Mouse (Mus musculus): ENCODE measurements around the gene Coch. TPM values are rescaled to one million over a fixed set of nuclear protein-coding genes. Genes with fewer than 3 reads are reported as not detected.

Gene Coch
- 0.03 and 0.28 TPM in 2 replicates for polyA plus RNA-seq (2012; rRNA removed)

DNA sequence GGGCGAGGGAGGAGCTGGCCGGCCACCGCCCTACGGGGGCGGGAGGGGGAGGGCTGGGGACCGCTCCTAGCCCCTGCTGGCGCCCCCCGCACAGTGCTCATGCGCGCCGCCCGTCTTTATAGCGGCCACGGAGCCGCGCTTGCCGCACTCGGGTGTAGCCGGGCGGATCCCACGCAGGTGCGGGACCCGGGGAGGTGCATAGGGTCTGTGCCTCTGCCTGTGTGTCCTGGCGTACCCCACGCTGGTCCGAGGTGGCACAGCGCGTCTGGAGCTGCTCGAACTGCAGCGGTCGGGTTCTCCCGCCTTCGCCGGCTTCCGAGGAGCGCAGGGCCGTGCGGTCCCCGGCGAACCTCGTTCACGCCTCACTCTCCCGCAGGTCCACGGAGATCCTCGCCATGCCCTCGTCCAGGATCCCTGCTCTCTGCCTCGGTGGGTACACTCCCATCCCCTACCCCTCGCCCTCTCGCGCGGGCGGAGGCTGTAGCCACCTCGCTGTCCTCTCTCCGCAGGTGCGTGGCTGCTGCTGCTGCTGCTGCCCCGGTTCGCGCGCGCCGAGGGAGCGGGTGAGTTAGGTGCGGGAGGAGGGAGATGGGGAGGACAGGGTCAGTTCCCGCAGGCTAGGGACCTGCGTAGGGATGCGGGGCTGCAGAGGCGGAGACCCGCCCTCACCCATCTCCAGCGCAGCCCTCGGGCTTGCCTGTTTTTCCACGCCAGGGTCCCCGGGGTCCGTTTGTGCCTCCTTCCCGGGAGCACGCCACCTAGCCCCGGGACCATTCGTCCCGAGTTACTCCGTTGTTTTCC is at the start of gene Coch:
Coch (plus strand) TSS at position 113 of the 801 bp plus-strand sequence.

Other genes with a start within 250 kb of the Coch start
- 8.8 and 9.8 TPM in 2 replicates for gene G2e3, start 245.3 kb upstream of the Coch start, polyA plus RNA-seq (2012; rRNA removed)
- 19.7 and 21.4 TPM in 2 replicates for gene Scfd1, start 215.8 kb upstream of the Coch start, polyA plus RNA-seq (2012; rRNA removed)
- 7.1 and 7.2 TPM in 2 replicates for gene Ap4s1, start 97.7 kb downstream of the Coch start, polyA plus RNA-seq (2012; rRNA removed)
- gene Strn3, start 98.6 kb downstream of the Coch start, polyA plus RNA-seq (2012; rRNA removed) = 15.0 and 17.5 TPM in 2 replicates
- gene Hectd1, start 236.2 kb downstream of the Coch start, polyA plus RNA-seq (2012; rRNA removed) = 20.6 and 24.6 TPM in 2 replicates

Data from liver, embryonic 14 days (tissue).